12 mouse cellular contexts compared by ENCODE assay signal in the genomic region with DNA sequence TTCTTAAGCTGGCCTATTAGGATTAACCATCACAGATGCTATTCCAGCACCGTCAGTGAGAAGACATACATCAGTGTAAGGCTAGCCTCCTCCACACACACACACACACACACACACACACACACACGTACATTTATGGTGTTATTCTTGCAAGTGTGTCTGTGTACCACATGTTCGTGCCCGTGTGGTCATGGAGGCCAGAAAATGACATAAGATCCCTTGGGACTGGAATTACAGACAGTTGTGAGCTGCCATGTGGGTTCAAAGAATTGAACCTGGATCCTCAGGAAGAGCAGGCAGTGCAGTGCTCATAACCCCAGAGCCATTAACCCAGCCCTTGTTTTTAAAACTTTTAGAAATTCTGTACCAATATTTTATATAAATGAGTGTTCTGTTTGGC. TPM values are rescaled to one million over a fixed set of nuclear protein-coding genes. Genes with fewer than 3 reads are reported as not detected.
DNase-seq lines count a peak whose midpoint lies in the region; ATAC-seq and TF ChIP-seq lines count a peak whose summit lies in the region.
"Had no signal": no experiment of that assay in that cellular context is flagged by ENCODE, and none has a peak within 500 bp of the region (broad histone marks: within the 10 kb centered on the region; RNA-seq: fewer than 3 reads in every experiment).

No protein-coding gene starts in this region.

- H3K36me3 ChIP-seq in intestine, embryonic 14.5 days (ENCODE audit: control insufficient read depth, insufficient read depth, low read length) = peaks cover 26% of the 10 kb centered on the region
- H3K36me3 ChIP-seq in intestine, embryonic 16.5 days (ENCODE audit: control insufficient read depth, insufficient read depth, low read length) = peaks cover 8% of the 10 kb centered on the region; the same call in 1 of the 2 replicates
- H3K36me3 ChIP-seq in forebrain, embryonic 14.5 days (ENCODE audit: control insufficient read depth, insufficient read depth, low read length) = peaks cover 18% of the 10 kb centered on the region
- H3K36me3 ChIP-seq in midbrain, embryonic 12.5 days = peaks cover 26% of the 10 kb centered on the region

- no peak for DNase-seq in intestine, embryonic 14.5 days (ENCODE audit: low spot score)
- DNase-seq in NIH3T3 (ENCODE audit: low read depth) = peak; percentile 5
- DNase-seq in forebrain, embryonic 14.5 days (ENCODE audit: low spot score) = no peak
- no peak for DNase-seq in layer of hippocampus, adult 2 months (ENCODE audit: low spot score in 2 of 2)
- no peak for DNase-seq in heart, postnatal 4 days
- DNase-seq: adrenal gland, adult 8-10 months; cerebellum, adult 18-20 months; kidney, postnatal 36 days; spleen, adult 18-20 months had no signal

- no peak overlapping the region for H3K4me3 ChIP-seq in intestine, embryonic 14.5 days (ENCODE audit: low read depth, low read length)
- no peak overlapping the region for H3K4me3 ChIP-seq in intestine, embryonic 16.5 days (ENCODE audit: low read length)
- H3K4me3 ChIP-seq in forebrain, embryonic 14.5 days (ENCODE audit: low read depth, low read length) = no peak overlapping the region
- H3K4me3 ChIP-seq in midbrain, embryonic 12.5 days = no peak overlapping the region
- no peak overlapping the region for H3K4me3 ChIP-seq in layer of hippocampus, adult 2 months

- no peak for ATAC-seq in intestine, embryonic 14.5 days (replicated peaks; ENCODE audit: low FRiP score, low TSS enrichment, low read depth)
- no peak for ATAC-seq in intestine, embryonic 16.5 days
- no peak for ATAC-seq in forebrain, embryonic 14.5 days
- ATAC-seq in midbrain, embryonic 12.5 days (ENCODE audit: low FRiP score, low read depth) = no peak
- ATAC-seq in inflammation-experienced regulatory T-cells, adult 6 months = no peak

- peaks cover 10% of the 10 kb centered on the region for H3K4me1 ChIP-seq in intestine, embryonic 14.5 days (replicated peaks; ENCODE audit: control insufficient read depth, insufficient read depth, low read length)
- peaks cover 8% of the 10 kb centered on the region for H3K4me1 ChIP-seq in intestine, embryonic 16.5 days (ENCODE audit: control insufficient read depth, insufficient read depth, low read length)
- peaks cover 15% of the 10 kb centered on the region for H3K4me1 ChIP-seq in forebrain, embryonic 14.5 days (ENCODE audit: control insufficient read depth, insufficient read depth, low read length)
- peaks cover 14% of the 10 kb centered on the region for H3K4me1 ChIP-seq in midbrain, embryonic 12.5 days

- no peak overlapping the region for H3K9ac ChIP-seq in intestine, embryonic 14.5 days (ENCODE audit: low read length)
- no peak overlapping the region for H3K9ac ChIP-seq in intestine, embryonic 16.5 days (ENCODE audit: low read depth, low read length)
- H3K9ac ChIP-seq in forebrain, embryonic 14.5 days (ENCODE audit: low read length) = no peak overlapping the region
- no peak overlapping the region for H3K9ac ChIP-seq in midbrain, embryonic 12.5 days (replicated peaks)

- WGBS in intestine, embryonic 14.5 days = 75% methylated on average over 4 of the region's 4 CpGs
- 72% methylated on average over 4 of the region's 4 CpGs for WGBS in intestine, embryonic 16.5 days
- WGBS in forebrain, embryonic 14.5 days = 80% methylated on average over 4 of the region's 4 CpGs
- 76% methylated on average over 4 of the region's 4 CpGs for WGBS in midbrain, embryonic 12.5 days

- TF ChIP-seq CTCF in layer of hippocampus, adult 2 months (conservative IDR thresholded peaks at IDR 0.05) = no peak

- peak overlapping the region; percentile 84; the same call in 1 of the 2 replicates for H3K4me2 ChIP-seq in intestine, embryonic 14.5 days (ENCODE audit: low read length)
- H3K4me2 ChIP-seq in intestine, embryonic 16.5 days (ENCODE audit: low read depth, low read length) = no peak overlapping the region
- H3K4me2 ChIP-seq in forebrain, embryonic 14.5 days (ENCODE audit: low read length) = peak overlapping the region; percentile 80; the same call in 1 of the 2 replicates
- peak overlapping the region; percentile 59; the same call in 1 of the 2 replicates for H3K4me2 ChIP-seq in midbrain, embryonic 12.5 days (replicated peaks)

- H3K27me3 ChIP-seq in intestine, embryonic 14.5 days (replicated peaks; ENCODE audit: control insufficient read depth, insufficient read depth, low read length) = 0 out of 2 replicates have a peak, but pooled peaks cover 2% of the 10 kb centered on the region
- H3K27me3 ChIP-seq in intestine, embryonic 16.5 days (replicated peaks; ENCODE audit: control insufficient read depth, insufficient read depth, low read length) = no peaks in the 10 kb centered on the region
- H3K27me3 ChIP-seq in forebrain, embryonic 14.5 days (replicated peaks; ENCODE audit: control insufficient read depth, insufficient read depth, low read length) = no peaks in the 10 kb centered on the region
- H3K27me3 ChIP-seq in midbrain, embryonic 12.5 days = no peaks in the 10 kb centered on the region

- no peak overlapping the region for H3K27ac ChIP-seq in intestine, embryonic 14.5 days (ENCODE audit: low read depth)
- H3K27ac ChIP-seq in intestine, embryonic 16.5 days (ENCODE audit: low read length) = no peak overlapping the region
- H3K27ac ChIP-seq in forebrain, embryonic 14.5 days (ENCODE audit: low read depth, low read length) = no peak overlapping the region
- no peak overlapping the region for H3K27ac ChIP-seq in midbrain, embryonic 12.5 days (replicated peaks)
- H3K27ac ChIP-seq in layer of hippocampus, adult 2 months = no peak overlapping the region

- no peaks in the 10 kb centered on the region for H3K9me3 ChIP-seq in intestine, embryonic 14.5 days (ENCODE audit: control insufficient read depth, low read length)
- H3K9me3 ChIP-seq in intestine, embryonic 16.5 days (ENCODE audit: control insufficient read depth, low read length) = no peaks in the 10 kb centered on the region
- no peaks in the 10 kb centered on the region for H3K9me3 ChIP-seq in forebrain, embryonic 14.5 days (replicated peaks; ENCODE audit: control insufficient read depth, low read length)
- H3K9me3 ChIP-seq in midbrain, embryonic 12.5 days = no peaks in the 10 kb centered on the region

RNA-seq across cellular contexts. Expression of a gene that starts 2.0 kb away (rescaled TPM):
- 49.5 and 52.0 TPM in 2 replicates for polyA plus RNA-seq in intestine, embryonic 14.5 days (2014; fragmentation: Nextera tagmentation; extraction: Ambion mirVana)
- 30.3 and 33.5 TPM in 2 replicates for polyA plus RNA-seq in intestine, embryonic 16.5 days (2015; fragmentation: Nextera tagmentation; extraction: Ambion mirVana)
- polyA plus RNA-seq in forebrain, embryonic 14.5 days (2014; fragmentation: Nextera tagmentation; extraction: Ambion mirVana) = 49.6 and 55.1 TPM in 2 replicates
- polyA plus RNA-seq in midbrain, embryonic 12.5 days (2016; fragmentation: Nextera tagmentation; extraction: Ambion mirVana) = 62.6 and 63.8 TPM in 2 replicates
- polyA plus RNA-seq in inflammation-experienced regulatory T-cells, adult 6 months (2017; shearing (Covaris generic)) = 10 to 100 TPM; 29.2 to 42.1 (median 36.8) TPM
- 10 to 100 TPM; 47.2 to 48.5 TPM for total RNA-seq in layer of hippocampus, adult 2 months (2021)
- total RNA-seq in heart, postnatal 4 days (2021) = 10 to 100 TPM; 34.6 to 35.0 TPM

RNA-seq across cellular contexts. Expression of a gene that starts 13.3 kb away (rescaled TPM):
- 17.6 and 18.5 TPM in 2 replicates for polyA plus RNA-seq in intestine, embryonic 14.5 days (2014; fragmentation: Nextera tagmentation; extraction: Ambion mirVana)
- polyA plus RNA-seq in intestine, embryonic 16.5 days (2015; fragmentation: Nextera tagmentation; extraction: Ambion mirVana) = 27.9 and 30.7 TPM in 2 replicates
- polyA plus RNA-seq in forebrain, embryonic 14.5 days (2014; fragmentation: Nextera tagmentation; extraction: Ambion mirVana) = 21.0 and 21.5 TPM in 2 replicates
- 13.5 and 15.2 TPM in 2 replicates for polyA plus RNA-seq in midbrain, embryonic 12.5 days (2016; fragmentation: Nextera tagmentation; extraction: Ambion mirVana)
- 10 to 100 TPM in 2 of 3 experiments, 1 to 10 TPM in 1; 7.9 to 14.5 (median 10.4) TPM for polyA plus RNA-seq in inflammation-experienced regulatory T-cells, adult 6 months (2017; shearing (Covaris generic))
- 10 to 100 TPM; 27.7 to 29.0 TPM for total RNA-seq in layer of hippocampus, adult 2 months (2021)
- 10 to 100 TPM; 10.1 to 11.6 TPM for total RNA-seq in heart, postnatal 4 days (2021)

RNA-seq across cellular contexts. Expression of a gene that starts 48.6 kb away (rescaled TPM):
- polyA plus RNA-seq in intestine, embryonic 14.5 days (2014; fragmentation: Nextera tagmentation; extraction: Ambion mirVana) = 5.1 and 5.3 TPM in 2 replicates
- 4.6 and 4.7 TPM in 2 replicates for polyA plus RNA-seq in intestine, embryonic 16.5 days (2015; fragmentation: Nextera tagmentation; extraction: Ambion mirVana)
- polyA plus RNA-seq in forebrain, embryonic 14.5 days (2014; fragmentation: Nextera tagmentation; extraction: Ambion mirVana) = 4.8 and 5.3 TPM in 2 replicates
- polyA plus RNA-seq in midbrain, embryonic 12.5 days (2016; fragmentation: Nextera tagmentation; extraction: Ambion mirVana) = 3.6 and 3.8 TPM in 2 replicates
- 10 to 100 TPM in 2 of 3 experiments, 1 to 10 TPM in 1; 9.3 to 12.4 (median 11.0) TPM for polyA plus RNA-seq in inflammation-experienced regulatory T-cells, adult 6 months (2017; shearing (Covaris generic))
- total RNA-seq in layer of hippocampus, adult 2 months (2021) = 10 to 100 TPM; 13.5 to 13.6 TPM
- 1 to 10 TPM; 6.4 to 7.1 TPM for total RNA-seq in heart, postnatal 4 days (2021)
